Mouse (Mus musculus) left cerebral cortex, postnatal 10 days (tissue): ENCODE measurements around the gene Hist2h4. TPM values are rescaled to one million over a fixed set of nuclear protein-coding genes. Genes with fewer than 3 reads are reported as not detected.
A peak's percentile ranks its signal among the peaks of the same experiment; 100 is the strongest.
"Not testable (repeated sequence)": the region's sequence is repeated elsewhere in the genome, so short reads cannot be mapped to it uniquely, and the experiment has no call there.

Experiments
- DNase-seq, 2 experiments: peaks; one replicate each; pipeline ENCODE4 v3.0.0; 2021 to 2022; ENCODE audit warnings: low spot score in 2 of 2, mixed read lengths in 1 of 2; ENCODE audit errors: extremely low spot score in 1 of 2
- intact Hi-C: fragments of 180-260 bp; cut with DNase I; formaldehyde crosslinking; loops from one replicate; pipeline ENCODE4 v1.15.1; 2025
- total RNA-seq, 2 experiments: library from RNA; stranded (reverse); gene quantifications; 2 replicates each; pipeline ENCODE4 v1.2.3; 2021

Gene Hist2h4
- total RNA-seq: 10 to 100 TPM; 34.4 to 37.7 TPM

- peak; percentile 93 to 98 for DNase-seq
- intact Hi-C loops: no loop called here
Measured at GRCm38 (mm10) chr3:96262979-96263550, at the start of gene Hist2h4. Hist2h4 (minus strand) TSS chr3:96263311.

- DNase-seq: no peak
- intact Hi-C loops: no loop called here
Measured at GRCm38 (mm10) chr3:96312341-96313098, 49.4 kb upstream of the Hist2h4 start.

- intact Hi-C loops: no loop called here
- no peak for DNase-seq
Measured at GRCm38 (mm10) chr3:96309441-96309840, 46.3 kb upstream of the Hist2h4 start.

- intact Hi-C loops: no loop called here
- no peak for DNase-seq
Measured at GRCm38 (mm10) chr3:96306506-96306905, 43.4 kb upstream of the Hist2h4 start.

- intact Hi-C loops: no loop called here
- no peak for DNase-seq
Measured at GRCm38 (mm10) chr3:96302076-96302475, 39.0 kb upstream of the Hist2h4 start.

GRCm38 (mm10) chr3:96300706-96301529 is 37.8 kb upstream of the Hist2h4 start:
- intact Hi-C loops: no loop called here
- no peak for DNase-seq

GRCm38 (mm10) chr3:96299562-96299961 is 36.5 kb upstream of the Hist2h4 start:
- intact Hi-C loops: no loop called here
- DNase-seq: no peak

GRCm38 (mm10) chr3:96298360-96298759 is 35.2 kb upstream of the Hist2h4 start:
- intact Hi-C loops: no loop called here
- no peak for DNase-seq

GRCm38 (mm10) chr3:96293787-96294186 is 30.7 kb upstream of the Hist2h4 start, which contains the start of gene Fcgr1:
Fcgr1 (minus strand) TSS chr3:96293969.
- intact Hi-C loops: no loop called here
- DNase-seq: no peak

- intact Hi-C loops: no loop called here
Measured at GRCm38 (mm10) chr3:96293368-96293767, 30.3 kb upstream of the Hist2h4 start.

GRCm38 (mm10) chr3:96292641-96293040 is 29.5 kb upstream of the Hist2h4 start:
- DNase-seq: no peak
- intact Hi-C loops: no loop called here

More at GRCm38 (mm10) chr3:96293368-96293767, 30.3 kb upstream of the Hist2h4 start:
- no peak for DNase-seq

GRCm38 (mm10) chr3:96290727-96291126 is 27.6 kb upstream of the Hist2h4 start:
- intact Hi-C loops, DNase-seq: not testable (repeated sequence)

- intact Hi-C loops: no loop called here
- DNase-seq: no peak
Measured at GRCm38 (mm10) chr3:96289201-96289600, 26.1 kb upstream of the Hist2h4 start.

GRCm38 (mm10) chr3:96287334-96287733 is 24.2 kb upstream of the Hist2h4 start:
- intact Hi-C loops: not testable (repeated sequence)

GRCm38 (mm10) chr3:96284457-96284856 is 21.3 kb upstream of the Hist2h4 start:
- DNase-seq: peak in 1 of 2 experiments; percentile 46
- intact Hi-C loops: loop anchor here (5.0 kb wide), 2 partner anchors 158 to 218 kb away; no protein-coding TSS in a partner anchor

More at GRCm38 (mm10) chr3:96287334-96287733, 24.2 kb upstream of the Hist2h4 start:
- DNase-seq: not testable (repeated sequence)

GRCm38 (mm10) chr3:96280660-96281059 is 17.5 kb upstream of the Hist2h4 start:
- intact Hi-C loops: loop anchor here (5.0 kb wide), 2 partner anchors 162 to 222 kb away; no protein-coding TSS in a partner anchor
- no peak for DNase-seq

- DNase-seq: peak; percentile 93 to 95
- intact Hi-C loops: no loop called here
Measured at GRCm38 (mm10) chr3:96277800-96278624, 14.9 kb upstream of the Hist2h4 start.

- intact Hi-C loops: no loop called here
- peak in 1 of 2 experiments; percentile 60 for DNase-seq
Measured at GRCm38 (mm10) chr3:96277428-96277799, 14.3 kb upstream of the Hist2h4 start.
